Mouse (Mus musculus): ENCODE results near the gene Rpl27. TPM values are rescaled to one million over a fixed set of nuclear protein-coding genes. Genes with fewer than 3 reads are reported as not detected.

The Rpl27 gene
- total RNA-seq, 2 experiments from 2014 or later, result 49.7 to 52.9 TPM

GRCm38 (mm10) chr11:101486126-101486525 lies 44.0 kb downstream of the Rpl27 start:
- DNase-seq, result no peak
- intact Hi-C loops (cut with DNase I), result no loop called here

Small RNA genes lying within 50 kb of the gene (microRNA-seq; reads per million reads assigned to microRNA genes)
- gene Mir6929, result 0.12 to 5.1 reads per million in 2 experiments

Other genes with a start within 250 kb of the Rpl27 start
- gene Ezh1, start 215.8 kb upstream of the Rpl27 start, total RNA-seq (2021), result 10 to 100 TPM; 24.0 to 27.5 TPM
- 100 to 1,000 TPM; 149 to 167 TPM for gene Ramp2, start 196.3 kb upstream of the Rpl27 start, total RNA-seq (2021)
- 10 to 100 TPM; 76.4 to 81.0 TPM for gene Vps25, start 188.6 kb upstream of the Rpl27 start, total RNA-seq (2021)
- gene Wnk4, start 181.7 kb upstream of the Rpl27 start, total RNA-seq (2021), result 10 to 100 TPM in 1 of 2 experiments, 1 to 10 TPM in 1; 7.0 to 11.7 TPM
- gene Cntd1, start 163.3 kb upstream of the Rpl27 start, total RNA-seq (2021), result under 1 TPM; 0.24 to 0.39 TPM
- gene Coa3, start 163.2 kb upstream of the Rpl27 start, total RNA-seq (2021), result 10 to 100 TPM; 84.0 to 89.7 TPM
- 10 to 100 TPM; 90.0 to 96.3 TPM for gene Becn1, start 140.0 kb upstream of the Rpl27 start, total RNA-seq (2021)
- 10 to 100 TPM; 80.9 to 96.0 TPM for gene Psme3, start 126.1 kb upstream of the Rpl27 start, total RNA-seq (2021)
- 1 to 10 TPM; 3.1 to 3.2 TPM for gene Aoc2, start 117.2 kb upstream of the Rpl27 start, total RNA-seq (2021)
- 10 to 100 TPM; 36.9 to 42.0 TPM for gene Aoc3, start 111.7 kb upstream of the Rpl27 start, total RNA-seq (2021)
- not detected for gene G6pc, start 74.7 kb upstream of the Rpl27 start, total RNA-seq (2021)
- 10 to 100 TPM; 14.2 to 21.3 TPM for gene Aarsd1, start 24.7 kb upstream of the Rpl27 start, total RNA-seq (2021)
- gene Gm27029, start 17.5 kb upstream of the Rpl27 start, total RNA-seq (2021), result 10 to 100 TPM in 1 of 2 experiments, 1 to 10 TPM in 1; 3.2 to 11.2 TPM
- 10 to 100 TPM; 10.8 to 11.1 TPM for gene Rundc1, start 17.2 kb upstream of the Rpl27 start, total RNA-seq (2021)
- 10 to 100 TPM; 60.2 to 61.2 TPM for gene Ptges3l, start 17.0 kb upstream of the Rpl27 start, total RNA-seq (2021)
- gene Ifi35, start 6.1 kb downstream of the Rpl27 start, total RNA-seq (2021), result 10 to 100 TPM; 12.2 TPM
- 1 to 10 TPM; 5.9 to 6.7 TPM for gene Rnd2, start 22.7 kb downstream of the Rpl27 start, total RNA-seq (2021)
- 10 to 100 TPM; 31.8 to 33.0 TPM for gene Vat1, start 23.9 kb downstream of the Rpl27 start, total RNA-seq (2021)
- 1 to 10 TPM; 1.2 to 1.7 TPM for gene Brca1, start 109.7 kb downstream of the Rpl27 start, total RNA-seq (2021)
- 100 to 1,000 TPM in 1 of 2 experiments, 10 to 100 TPM in 1; 98.4 to 103 TPM for gene Nbr1, start 109.9 kb downstream of the Rpl27 start, total RNA-seq (2021)
- gene Tmem106a, start 139.9 kb downstream of the Rpl27 start, total RNA-seq (2021), result 1 to 10 TPM; 3.0 to 3.2 TPM
- gene Gm11634, start 157.0 kb downstream of the Rpl27 start, total RNA-seq (2021), result not detected
- 10 to 100 TPM; 32.1 to 35.6 TPM for gene Rdm1, start 184.9 kb downstream of the Rpl27 start, total RNA-seq (2021)
- 10 to 100 TPM; 28.6 to 29.6 TPM for gene Arl4d, start 223.2 kb downstream of the Rpl27 start, total RNA-seq (2021)